Mouse (Mus musculus) myocyte (in vitro differentiated cells): ENCODE measurements around the gene Slc2a5. TPM values are rescaled to one million over a fixed set of nuclear protein-coding genes. Genes with fewer than 3 reads are reported as not detected.

Source experiments
- H3K27me3 ChIP-seq: one replicate; pipeline ENCODE4 v1.6.1; 2011; ENCODE audit not compliant: control insufficient read depth, insufficient read depth, insufficient read length
- H3K36me3 ChIP-seq: one replicate; pipeline ENCODE4 v1.6.1; 2011; ENCODE audit not compliant: control insufficient read depth, insufficient read depth
- H3K4me2 ChIP-seq: one replicate; pipeline ENCODE4 v1.6.1; 2011; ENCODE audit warnings: low read depth, control low read depth
- H3K4me3 ChIP-seq: one replicate; pipeline ENCODE4 v1.5.1; 2011; ENCODE audit warnings: mild to moderate bottlenecking, control low read depth, moderate library complexity
- H3K79me2 ChIP-seq: one replicate; pipeline ENCODE4 v1.6.1; 2011; ENCODE audit not compliant: control insufficient read depth, insufficient read depth
- H3ac ChIP-seq: one replicate; pipeline ENCODE4 v1.6.1; 2011; ENCODE audit not compliant: control insufficient read depth, insufficient read length
- CEBPB ChIP-seq: IDR thresholded peaks from 2 replicates; pipeline ENCODE4 v1.6.1; 2011; ENCODE audit warnings: mild to moderate bottlenecking, moderate library complexity; ENCODE audit not compliant: poor library complexity, insufficient read depth, severe bottlenecking
- E2F4 ChIP-seq: IDR thresholded peaks from one replicate; pipeline ENCODE4 v1.6.1; 2011; ENCODE audit warnings: mild to moderate bottlenecking, control low read depth, moderate library complexity; ENCODE audit not compliant: insufficient read depth
- MAX ChIP-seq: IDR thresholded peaks from one replicate; pipeline ENCODE4 v1.6.1; 2011; ENCODE audit warnings: low read depth, mild to moderate bottlenecking, control low read depth
- MYOD1 ChIP-seq, 3 experiments: IDR thresholded peaks; one replicate each; pipeline ENCODE4 v1.6.1; 2011; ENCODE audit warnings: control low read depth in 2 of 3, low read depth in 2 of 3, mild to moderate bottlenecking in 2 of 3, moderate library complexity in 1 of 3; ENCODE audit not compliant: insufficient read length in 2 of 3, control insufficient read depth in 1 of 3
- MYOG ChIP-seq, 3 experiments: IDR thresholded peaks; one replicate each; pipeline ENCODE4 v1.6.1; 2011; ENCODE audit warnings: control low read depth in 2 of 3, low read depth in 2 of 3, mild to moderate bottlenecking in 2 of 3; ENCODE audit not compliant: insufficient read length in 2 of 3, control insufficient read depth in 1 of 3, insufficient read depth in 1 of 3
- POLR2A ChIP-seq: IDR thresholded peaks from one replicate; pipeline ENCODE4 v1.6.1; 2011; ENCODE audit warnings: low read depth, mild to moderate bottlenecking, control low read depth, moderate library complexity; ENCODE audit not compliant: insufficient read length
- POLR2AphosphoS2 ChIP-seq: IDR thresholded peaks from one replicate; pipeline ENCODE4 v1.6.1; 2011; ENCODE audit warnings: low read depth, control low read depth; ENCODE audit not compliant: insufficient read length
- REST ChIP-seq: IDR thresholded peaks from one replicate; pipeline ENCODE4 v1.6.1; 2011; ENCODE audit warnings: mild to moderate bottlenecking, control low read depth, moderate library complexity; ENCODE audit not compliant: insufficient read depth, insufficient read length
- SRF ChIP-seq: IDR thresholded peaks from one replicate; pipeline ENCODE4 v1.6.1; 2011; ENCODE audit warnings: low read depth; ENCODE audit not compliant: control insufficient read depth, insufficient read length
- TCF12 ChIP-seq: IDR thresholded peaks from one replicate; pipeline ENCODE4 v1.6.1; 2011; ENCODE audit warnings: mild to moderate bottlenecking, control low read depth; ENCODE audit not compliant: poor library complexity, insufficient read depth, severe bottlenecking
- TCF3 ChIP-seq: IDR thresholded peaks from one replicate; pipeline ENCODE4 v1.6.1; 2011; ENCODE audit warnings: low read depth, control low read depth; ENCODE audit not compliant: insufficient read length
- USF1 ChIP-seq: IDR thresholded peaks from one replicate; pipeline ENCODE4 v1.6.1; 2011; ENCODE audit warnings: low read depth, mild to moderate bottlenecking, control low read depth, moderate library complexity
- polyA plus RNA-seq: library from polyadenylated mRNA; unstranded; fragments of >200 nt; fragmentation: generic; extraction: Trizol; gene quantifications from one replicate; pipeline ENCODE4 v1.2.1, GENCODE M21; 2012; ENCODE audit warnings: missing spikeins

Gene Slc2a5
- polyA plus RNA-seq: 0.24 TPM

DNA sequence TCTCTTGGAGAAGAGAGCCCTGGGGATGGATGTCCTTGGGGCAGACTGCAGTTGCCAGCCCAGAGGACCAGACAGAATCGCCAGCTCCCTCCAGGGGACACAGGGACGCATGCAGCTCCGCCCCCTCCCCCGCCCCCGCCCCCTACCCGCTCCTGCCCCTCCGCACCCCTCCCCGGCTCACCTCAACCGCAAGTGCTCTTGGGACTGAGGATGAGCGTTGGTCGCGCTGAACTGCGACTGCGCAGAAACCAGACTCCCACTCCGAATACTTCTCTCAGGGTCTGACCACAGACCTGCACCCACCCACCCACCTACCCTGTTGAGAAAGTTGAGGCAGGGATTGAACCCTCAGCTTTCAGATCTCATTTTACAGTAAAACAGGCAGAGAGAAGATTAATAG, at the start of gene Slc2a5:
Slc2a5 (plus strand) TSS at position 229 of the 400 bp plus-strand sequence.
- Histone ChIP-seq H3ac (no peak within 1 kb of the TSS), H3K4me3 (no peak within 1 kb of the TSS), H3K79me2 (no peaks in the 10 kb centered on the region), H3K4me2 (peak within 1 kb of the TSS; percentile 10), H3K27me3 (no peaks in the 10 kb centered on the region), H3K36me3 (no peaks in the 10 kb centered on the region)
- TF ChIP-seq MYOG (IDR thresholded peaks at IDR 0.05; ENCODE audit: control insufficient read depth in 1 of 3, insufficient read depth in 1 of 3, insufficient read length in 2 of 3, low read depth in 2 of 3) (no peak), CEBPB (no peak), USF1 (no peak), SRF (no peak), TCF12 (no peak), E2F4 (no peak), POLR2AphosphoS2 (no peak), MYOD1 (IDR thresholded peaks at IDR 0.05; ENCODE audit: control insufficient read depth in 1 of 3, insufficient read length in 2 of 3, low read depth in 2 of 3) (no peak), TCF3 (no peak), MAX (no peak), REST (no peak), POLR2A (no peak)

GRCm38 (mm10) chr4:150070136-150070535, 48.9 kb upstream of the Slc2a5 start:
- Histone ChIP-seq H3K4me3 (no peak overlapping the region), H3K79me2 (no peaks in the 10 kb centered on the region), H3K27me3 (no peaks in the 10 kb centered on the region), H3K4me2 (peak overlapping the region; percentile 30), H3ac (no peak overlapping the region), H3K36me3 (peaks cover 4% of the 10 kb centered on the region)
- TF ChIP-seq POLR2AphosphoS2 (no peak), CEBPB (no peak), MYOD1 (IDR thresholded peaks at IDR 0.05; ENCODE audit: control insufficient read depth in 1 of 3, insufficient read length in 2 of 3, low read depth in 2 of 3) (peak in 2 of 3 experiments; percentile 74 to 86), MYOG (IDR thresholded peaks at IDR 0.05; ENCODE audit: control insufficient read depth in 1 of 3, insufficient read depth in 1 of 3, insufficient read length in 2 of 3, low read depth in 2 of 3) (peak in 2 of 3 experiments; percentile 73 to 87), E2F4 (no peak), TCF12 (peak; percentile 25), POLR2A (no peak), MAX (no peak), SRF (no peak), REST (no peak), TCF3 (peak; percentile 18), USF1 (no peak)

DNA sequence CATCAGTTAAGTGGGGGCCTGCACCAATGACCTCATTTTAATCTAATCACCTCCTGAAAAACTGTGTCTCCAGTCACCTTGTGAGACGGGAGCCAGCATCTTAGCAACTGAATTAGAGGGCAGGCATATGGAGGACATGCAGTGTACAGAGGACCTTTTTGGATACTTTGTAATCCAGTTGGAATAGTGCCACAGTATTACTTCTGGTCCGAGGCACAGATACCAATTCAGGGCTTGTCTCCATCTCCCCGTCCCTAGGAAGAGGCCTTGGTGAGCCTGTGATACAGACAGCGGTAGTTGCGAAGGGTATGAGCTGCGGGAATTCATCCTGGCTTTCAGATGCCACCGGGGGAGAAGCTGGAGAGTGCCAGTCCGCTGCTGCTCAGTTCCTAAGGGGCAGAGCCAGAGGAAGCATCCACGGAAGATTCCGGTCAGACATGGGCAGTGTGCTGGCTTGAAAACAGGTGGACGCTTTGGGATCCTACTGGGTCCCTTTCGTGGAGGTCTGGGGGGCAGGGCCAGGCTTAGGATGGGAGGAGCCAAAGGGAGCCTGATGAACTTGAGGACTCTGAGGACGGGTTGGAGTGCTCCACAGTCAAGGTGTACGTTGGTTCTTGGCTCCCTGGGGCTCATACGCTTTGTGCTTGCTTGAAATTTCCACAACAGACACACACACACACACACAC, 46.5 kb upstream of the Slc2a5 start:
- peaks cover under 1% of the 10 kb centered on the region for H3K36me3 ChIP-seq
- no peaks in the 10 kb centered on the region for H3K27me3 ChIP-seq
- no peaks in the 10 kb centered on the region for H3K79me2 ChIP-seq
- H3K4me3 ChIP-seq: no peak overlapping the region
- no peak overlapping the region for H3K4me2 ChIP-seq
- H3ac ChIP-seq: no peak overlapping the region
- TF ChIP-seq POLR2AphosphoS2 (peak; percentile 32), REST (no peak)

- H3K4me2 ChIP-seq: no peak overlapping the region
- H3K4me3 ChIP-seq: no peak overlapping the region
- no peaks in the 10 kb centered on the region for H3K36me3 ChIP-seq
- TF ChIP-seq SRF (no peak), POLR2AphosphoS2 (peak; percentile 57)
- H3ac ChIP-seq: no peak overlapping the region
- H3K79me2 ChIP-seq: no peaks in the 10 kb centered on the region
- H3K27me3 ChIP-seq: no peaks in the 10 kb centered on the region
Observed at GRCm38 (mm10) chr4:150073102-150073473, 46.0 kb upstream of the Slc2a5 start.

DNA sequence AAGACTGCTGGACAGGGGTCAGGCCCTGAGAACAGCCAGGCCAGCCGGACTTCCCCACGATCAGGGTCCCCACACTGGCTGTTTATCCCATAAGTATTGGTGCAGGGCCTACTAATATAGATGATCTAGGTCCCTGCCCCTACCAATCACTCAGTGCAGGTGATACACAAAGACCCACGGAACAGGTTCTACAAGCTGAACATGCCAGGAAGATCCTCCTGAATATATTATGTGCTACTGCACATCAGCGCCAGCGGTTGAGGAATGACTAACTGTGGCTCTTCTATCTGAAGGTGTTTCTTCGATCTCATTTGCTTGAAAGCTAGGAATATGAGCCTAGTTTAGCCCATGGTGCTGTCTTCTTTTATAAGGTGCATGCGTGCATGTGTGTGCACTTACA, 43.7 kb upstream of the Slc2a5 start:
- Histone ChIP-seq H3K4me2 (no peak overlapping the region), H3K4me3 (no peak overlapping the region), H3K36me3 (no peaks in the 10 kb centered on the region), H3K79me2 (no peaks in the 10 kb centered on the region), H3ac (no peak overlapping the region), H3K27me3 (no peaks in the 10 kb centered on the region)
- TF ChIP-seq USF1 (no peak), SRF (no peak), CEBPB (no peak), TCF12 (no peak), MAX (no peak), MYOG (IDR thresholded peaks at IDR 0.05; ENCODE audit: control insufficient read depth in 1 of 3, insufficient read depth in 1 of 3, insufficient read length in 2 of 3, low read depth in 2 of 3) (no peak), POLR2A (no peak), MYOD1 (IDR thresholded peaks at IDR 0.05; ENCODE audit: control insufficient read depth in 1 of 3, insufficient read length in 2 of 3, low read depth in 2 of 3) (no peak), TCF3 (no peak), E2F4 (no peak), POLR2AphosphoS2 (no peak), REST (no peak)
